Comparison of ENCODE assay signal across 15 mouse cellular contexts in genomic region chr6:92921843-92922242, GRCm38 (mm10). TPM values are rescaled to one million over a fixed set of nuclear protein-coding genes. Genes with fewer than 3 reads are reported as not detected.
DNase-seq lines count a peak whose midpoint lies in the region; TF ChIP-seq lines count a peak whose summit lies in the region.
"Had no signal": no experiment of that assay in that cellular context is flagged by ENCODE, and none has a peak within 500 bp of the region (broad histone marks: within the 10 kb centered on the region; RNA-seq: fewer than 3 reads in every experiment).

No protein-coding gene starts in this region.

- TF ChIP-seq CTCF in gastrocnemius, adult 2 months (IDR thresholded peaks at IDR 0.05), result no peak

- intact Hi-C loops in gastrocnemius, adult 2 months (cut with DNase I), result no loop called here

- H3K4me3 ChIP-seq in gastrocnemius, adult 2 months, result peak overlapping the region; percentile 43; the same call in 1 of the 2 replicates
- H3K4me3 ChIP-seq: forebrain, embryonic 12.5 days had no signal

- peak; percentile 23 for DNase-seq in gastrocnemius, adult 2 months
- no peak for DNase-seq in gastrocnemius, postnatal 4 days (ENCODE audit: low spot score in 2 of 2)
- DNase-seq in adipocyte (ENCODE audit: low spot score), result peak; percentile 60
- DNase-seq in heart, postnatal 4 days, result peak; percentile 37
- peak; percentile 87 to 90 for DNase-seq in kidney, postnatal 36 days
- no peak for DNase-seq in cerebellum, adult 18-20 months
- DNase-seq in retina, postnatal 1 day, result no peak
- no peak for DNase-seq in layer of hippocampus, adult 9-11 months
- DNase-seq: B cell, adult 2 months; cerebellum, adult 2 months; gastrocnemius, postnatal 10 days had no signal

- H3K27ac ChIP-seq in gastrocnemius, adult 2 months, result peak overlapping the region; percentile 44
- H3K27ac ChIP-seq: forebrain, embryonic 12.5 days; hindbrain, postnatal 0 days had no signal

RNA-seq across cellular contexts. Expression of gene Adamts9, which starts 21.4 kb away (rescaled TPM):
- total RNA-seq in gastrocnemius, adult 2 months (2021), result 1 to 10 TPM; 8.5 to 8.9 TPM
- total RNA-seq in gastrocnemius, postnatal 4 days (2021), result 10 to 100 TPM; 34.0 to 36.3 TPM
- total RNA-seq in heart, postnatal 4 days (2021), result 10 to 100 TPM; 48.8 to 49.6 TPM
- total RNA-seq: MEL had no signal

RNA-seq across cellular contexts. Expression of gene Gm15737, which starts 52.7 kb away (rescaled TPM):
- under 1 TPM; 0.50 to 0.51 TPM for total RNA-seq in gastrocnemius, adult 2 months (2021)
- total RNA-seq in gastrocnemius, postnatal 4 days (2021), result under 1 TPM; 0.52 to 0.91 TPM
- total RNA-seq in heart, postnatal 4 days (2021), result under 1 TPM; 0.09 to 0.14 TPM
- total RNA-seq: hindbrain, postnatal 0 days; layer of hippocampus, postnatal 25 days; MEL had no signal

Comparison
In these comparisons a context has a peak if more than half of its experiments do, and no peak if none do; other contexts are left out.
1. DNase-seq: peak in gastrocnemius, adult 2 months (single experiment), adipocyte (single experiment), heart, postnatal 4 days (single experiment) and kidney, postnatal 36 days (2 of 2); none in gastrocnemius, postnatal 4 days (0 of 2), cerebellum, adult 18-20 months (0 of 2), retina, postnatal 1 day (single experiment) and layer of hippocampus, adult 9-11 months (single experiment).